Mouse (Mus musculus) spleen, adult 2 months (tissue): Measurements from ENCODE around the gene Kif5c. TPM values are rescaled to one million over a fixed set of nuclear protein-coding genes. Genes with fewer than 3 reads are reported as not detected.

Experiments
- DNase-seq, 2 experiments: peaks; one replicate each; pipeline versions ENCODE4 v3.0.0 to v3.0.0-alpha.2; 2012 to 2021; ENCODE audit warnings: low spot score in 2 of 2, low read depth in 1 of 2
- H3K27ac ChIP-seq: fragments of 200-500 bp; 2 replicates; pipeline ENCODE4 v1.5.1; 2012; ENCODE audit warnings: low read length, inconsistent platforms; ENCODE audit not compliant: insufficient read depth
- H3K27me3 ChIP-seq: fragments of 200-500 bp; 2 replicates; pipeline ENCODE4 v1.6.1; 2012; ENCODE audit warnings: mild to moderate bottlenecking, moderate library complexity, low read length, inconsistent platforms; ENCODE audit not compliant: control insufficient read depth, insufficient read depth
- H3K36me3 ChIP-seq: fragments of 200-500 bp; 2 replicates; pipeline ENCODE4 v1.6.1; 2012; ENCODE audit warnings: mild to moderate bottlenecking, low read length, inconsistent platforms; ENCODE audit not compliant: control insufficient read depth, insufficient read depth
- H3K4me1 ChIP-seq: fragments of 200-500 bp; 2 replicates; pipeline ENCODE4 v1.6.1; 2011; ENCODE audit warnings: inconsistent platforms; ENCODE audit not compliant: control insufficient read depth, insufficient read depth, insufficient read length
- H3K4me3 ChIP-seq: fragments of 200-500 bp; 2 replicates; pipeline ENCODE4 v1.5.1; 2011; ENCODE audit warnings: mild to moderate bottlenecking, inconsistent platforms; ENCODE audit not compliant: insufficient read depth, insufficient read length; ENCODE audit errors: extremely low read depth
- CTCF ChIP-seq: fragments of 200-500 bp; IDR thresholded peaks from 2 replicates; pipeline ENCODE4 v1.5.1; 2011; ENCODE audit warnings: mild to moderate bottlenecking, inconsistent platforms; ENCODE audit not compliant: insufficient read depth, insufficient read length, insufficient replicate concordance; ENCODE audit errors: extremely low read depth
- POLR2A ChIP-seq: fragments of 200-500 bp; IDR thresholded peaks from 2 replicates; pipeline ENCODE4 v1.6.1; 2011; ENCODE audit warnings: low read depth, low read length, inconsistent platforms
- WGBS: fragments of 180-500 bp; shearing (Covaris S2); methylation state at CpG from one replicate; pipeline ENCODE4 v1.1.7; 2018; 5-methylcytosine and 5-hydroxymethylcytosine counted together
- polyA plus RNA-seq: library from polyadenylated mRNA; depleted of rRNA; stranded (reverse); fragments of >200 nt; gene quantifications from 2 replicates; pipeline ENCODE4 v1.2.3, GENCODE M21; 2012

Kif5c gene
- polyA plus RNA-seq, 1 experiment, result 0.21 TPM

DNA sequence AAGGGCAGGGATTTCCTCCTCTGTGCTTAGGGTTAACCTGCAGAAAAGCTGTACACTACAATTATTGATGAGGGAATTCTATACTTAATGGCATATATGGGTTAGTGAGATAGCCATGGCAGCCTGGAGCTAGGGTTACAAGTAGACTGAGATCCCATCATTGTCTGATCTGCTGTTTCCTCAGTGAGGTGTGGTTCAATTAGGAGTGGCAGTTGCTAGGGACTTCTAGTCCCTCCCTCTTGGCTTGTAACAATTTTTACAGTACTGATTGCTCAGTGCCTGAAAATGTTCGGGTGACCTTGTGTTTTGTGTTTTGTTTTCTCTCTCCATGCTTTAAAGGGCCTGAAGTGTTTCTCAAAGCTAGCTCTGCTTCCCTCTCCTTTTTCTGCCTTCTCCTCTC, 2.1 kb downstream of the Kif5c start:
- H3K27ac ChIP-seq, result no peak overlapping the region
- no peak for DNase-seq
- WGBS, result 69% methylated on average over 1 of the region's 1 CpGs
- TF ChIP-seq CTCF, result no peak
- no peak for TF ChIP-seq POLR2A
- H3K36me3 ChIP-seq, result no peaks in the 10 kb centered on the region
- peaks cover 15% of the 10 kb centered on the region for H3K27me3 ChIP-seq
- no peak overlapping the region for H3K4me3 ChIP-seq
- peaks cover 7% of the 10 kb centered on the region for H3K4me1 ChIP-seq

DNA sequence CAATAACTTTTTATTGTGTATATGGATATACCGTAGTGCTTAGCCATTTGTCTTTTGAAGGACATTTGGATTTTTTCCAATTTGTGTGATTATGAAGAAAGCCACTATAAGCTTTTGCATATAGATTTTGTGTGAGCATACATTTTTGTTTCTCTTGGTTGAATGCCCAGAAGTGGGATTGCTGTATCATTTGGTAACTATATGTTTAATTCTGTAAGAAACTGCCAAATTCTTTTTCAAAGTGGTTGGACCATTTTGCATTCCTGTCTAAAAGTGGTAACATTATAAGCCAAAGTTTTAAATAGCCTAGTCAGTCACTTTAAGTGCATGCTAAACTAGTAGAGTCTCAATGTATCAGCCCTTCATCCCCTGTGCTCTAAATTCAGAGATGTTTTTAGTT, 6.5 kb downstream of the Kif5c start:
- TF ChIP-seq POLR2A (no peak), CTCF (no peak)
- no peaks in the 10 kb centered on the region for H3K36me3 ChIP-seq
- peaks cover under 1% of the 10 kb centered on the region; the same call in 1 of the 2 replicates for H3K27me3 ChIP-seq
- no peak overlapping the region for H3K4me3 ChIP-seq
- WGBS, result 85% methylated on average over 1 of the region's 1 CpGs
- H3K4me1 ChIP-seq, result no peaks in the 10 kb centered on the region
- no peak for DNase-seq
- H3K27ac ChIP-seq, result no peak overlapping the region

DNA sequence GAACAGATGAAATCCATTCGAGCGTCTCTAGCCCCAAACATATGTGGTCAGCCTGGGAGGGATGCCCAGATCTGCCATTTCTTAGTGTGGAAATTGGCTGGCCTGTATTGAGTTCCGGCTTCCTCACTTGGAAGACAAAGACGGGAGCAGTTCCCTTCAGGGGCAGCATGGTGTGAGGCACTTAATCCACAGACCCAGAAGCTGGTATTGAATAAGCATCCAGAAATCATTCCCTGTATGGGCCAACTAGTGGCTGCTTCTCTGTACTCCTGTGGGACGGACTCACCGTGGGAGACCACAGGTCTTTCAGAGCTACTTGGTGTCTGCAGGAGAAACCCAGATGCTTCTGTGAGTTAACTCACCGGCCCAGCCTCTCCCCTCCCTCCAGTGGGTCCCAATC, 8.5 kb downstream of the Kif5c start:
- no peak for TF ChIP-seq POLR2A
- DNase-seq, result no peak
- H3K27ac ChIP-seq, result no peak overlapping the region
- no peaks in the 10 kb centered on the region for H3K4me1 ChIP-seq
- 84% methylated on average over 7 of the region's 7 CpGs for WGBS
- H3K27me3 ChIP-seq, result no peaks in the 10 kb centered on the region
- H3K36me3 ChIP-seq, result no peaks in the 10 kb centered on the region
- no peak overlapping the region for H3K4me3 ChIP-seq

DNA sequence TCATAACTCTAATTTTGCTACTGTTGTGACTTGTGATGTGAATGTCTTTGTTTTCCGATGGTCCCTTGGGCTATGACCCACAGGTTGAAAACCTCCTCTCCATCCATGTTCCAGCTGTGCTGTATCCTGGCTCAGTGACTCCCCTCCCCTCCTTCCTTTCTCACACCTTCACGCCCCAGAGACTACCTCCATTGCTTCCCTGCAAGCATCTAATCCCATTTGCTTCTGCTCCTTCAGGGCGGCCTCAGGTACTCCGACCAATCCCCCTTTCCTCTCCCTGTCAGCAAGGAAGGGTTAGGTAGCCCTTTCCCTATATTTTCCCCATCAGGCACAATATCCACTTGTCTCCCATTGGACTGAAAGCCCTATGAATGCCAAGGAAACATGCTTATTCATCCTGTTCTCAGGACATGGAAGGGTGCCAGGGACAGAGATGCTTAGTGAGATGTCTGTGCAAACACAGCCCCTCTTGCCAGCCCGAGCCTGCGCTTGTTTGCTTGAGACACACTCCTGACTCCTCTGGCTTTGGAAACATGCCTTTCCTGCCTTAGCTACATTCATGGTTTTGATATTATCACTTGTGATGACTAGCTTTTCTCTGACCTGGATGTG, 9.1 kb downstream of the Kif5c start:
- no peak for DNase-seq

DNA sequence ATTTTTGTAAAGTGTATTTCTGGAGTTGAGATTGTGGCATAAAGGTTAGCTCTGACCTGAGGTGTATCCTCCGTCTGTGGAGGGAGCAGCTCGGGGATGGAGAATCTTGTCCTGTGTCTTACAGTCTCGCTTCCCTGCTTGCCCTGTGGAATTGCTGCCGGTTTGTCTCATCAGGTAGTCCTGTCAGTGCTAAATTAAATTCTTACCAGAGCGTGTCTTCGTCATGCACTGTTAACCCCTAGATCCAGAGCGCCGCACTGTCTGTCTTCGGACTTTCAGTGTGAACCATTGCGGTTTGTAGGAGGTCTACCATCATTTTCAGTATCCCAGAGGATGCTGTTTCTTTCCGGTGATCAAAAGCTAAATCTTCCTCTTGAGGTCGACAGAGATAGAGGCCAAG, 10.1 kb downstream of the Kif5c start:
- WGBS, result 92% methylated on average over 12 of the region's 12 CpGs

More for the DNA sequence above, 9.1 kb downstream of the Kif5c start:
- Histone ChIP-seq H3K27me3 (no peaks in the 10 kb centered on the region), H3K36me3 (no peaks in the 10 kb centered on the region), H3K4me1 (no peaks in the 10 kb centered on the region), H3K27ac (no peak overlapping the region), H3K4me3 (no peak overlapping the region)
- TF ChIP-seq CTCF (no peak), POLR2A (no peak)
- 91% methylated on average over 6 of the region's 6 CpGs for WGBS

DNA sequence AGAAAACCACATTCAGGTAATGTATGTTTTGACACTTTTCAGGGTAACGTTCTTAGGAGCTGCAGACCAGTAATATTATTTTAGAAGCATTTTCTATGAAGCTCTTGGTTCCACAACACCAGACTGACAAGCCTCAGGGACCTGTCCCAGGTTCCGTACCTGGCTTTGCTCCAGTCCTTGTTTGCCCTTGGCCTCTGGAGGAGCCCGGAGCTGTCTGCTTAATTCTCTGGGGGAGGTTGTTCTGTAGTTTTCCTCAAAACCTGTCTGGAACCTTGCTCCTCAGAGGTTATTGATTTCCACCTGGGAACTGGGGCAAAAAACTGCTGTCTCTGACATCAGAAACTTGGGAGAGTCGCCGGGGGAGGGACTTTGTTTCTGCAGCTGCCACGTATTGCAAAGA, 11.5 kb downstream of the Kif5c start:
- no peaks in the 10 kb centered on the region for H3K4me1 ChIP-seq
- H3K27me3 ChIP-seq, result no peaks in the 10 kb centered on the region
- no peaks in the 10 kb centered on the region for H3K36me3 ChIP-seq
- no peak for DNase-seq
- H3K4me3 ChIP-seq, result no peak overlapping the region
- H3K27ac ChIP-seq, result no peak overlapping the region
- TF ChIP-seq POLR2A (no peak), CTCF (no peak)
- 93% methylated on average over 6 of the region's 6 CpGs for WGBS

More for the DNA sequence above, 10.1 kb downstream of the Kif5c start:
- Histone ChIP-seq H3K4me1 (no peaks in the 10 kb centered on the region), H3K27ac (no peak overlapping the region), H3K27me3 (no peaks in the 10 kb centered on the region), H3K36me3 (no peaks in the 10 kb centered on the region), H3K4me3 (no peak overlapping the region)
- DNase-seq, result no peak
- TF ChIP-seq POLR2A, result no peak
- TF ChIP-seq CTCF, result no peak

DNA sequence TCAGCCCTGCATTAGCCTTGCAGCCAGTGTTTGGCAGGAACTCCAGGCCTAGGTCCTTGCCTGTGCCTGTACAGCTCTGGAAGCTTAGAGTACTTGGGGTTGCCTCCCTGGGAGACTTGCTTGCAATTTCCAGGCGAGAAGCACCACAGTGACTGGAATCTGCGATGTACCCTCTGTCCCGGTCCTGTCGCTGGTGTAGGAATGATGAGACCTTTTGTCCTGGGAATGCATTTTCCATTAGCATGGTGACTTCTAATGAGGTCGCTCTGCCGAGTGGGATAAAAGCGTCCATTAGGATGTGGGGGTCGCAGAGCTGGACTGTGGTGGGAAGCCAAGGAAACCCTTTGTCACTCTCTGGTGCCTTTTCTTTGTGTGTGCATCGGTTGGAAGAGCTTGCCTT, 14.1 kb downstream of the Kif5c start:
- Histone ChIP-seq H3K4me1 (no peaks in the 10 kb centered on the region), H3K36me3 (no peaks in the 10 kb centered on the region), H3K27me3 (no peaks in the 10 kb centered on the region), H3K27ac (no peak overlapping the region), H3K4me3 (no peak overlapping the region)
- WGBS, result 89% methylated on average over 9 of the region's 9 CpGs
- TF ChIP-seq POLR2A (no peak), CTCF (no peak)
- no peak for DNase-seq
